Mouse (Mus musculus) liver, embryonic 14.5 days (tissue): ENCODE results near the gene Hpn.

Source experiments
- CTCF ChIP-seq: IDR thresholded peaks from 2 replicates; pipeline ENCODE4 v1.5.1; 2016; ENCODE audit warnings: antibody characterized with exemption, low read depth, control low read depth
- EP300 ChIP-seq: IDR thresholded peaks from 2 replicates; pipeline ENCODE4 v1.6.1; 2016; ENCODE audit warnings: antibody characterized with exemption, low read depth

GRCm38 (mm10) chr7:31080611-31081010 is 34.5 kb downstream of the Hpn start:
- TF ChIP-seq CTCF (no peak), EP300 (no peak)
